Mouse (Mus musculus): ENCODE measurements around the gene Ptprn. TPM values are rescaled to one million over a fixed set of nuclear protein-coding genes. Genes with fewer than 3 reads are reported as not detected.
"Not testable (repeated sequence)": the region's sequence is repeated elsewhere in the genome, so short reads cannot be mapped to it uniquely, and the experiment has no call there.

Gene Ptprn
- total RNA-seq, 2 experiments from 2014 or later: not detected

DNA sequence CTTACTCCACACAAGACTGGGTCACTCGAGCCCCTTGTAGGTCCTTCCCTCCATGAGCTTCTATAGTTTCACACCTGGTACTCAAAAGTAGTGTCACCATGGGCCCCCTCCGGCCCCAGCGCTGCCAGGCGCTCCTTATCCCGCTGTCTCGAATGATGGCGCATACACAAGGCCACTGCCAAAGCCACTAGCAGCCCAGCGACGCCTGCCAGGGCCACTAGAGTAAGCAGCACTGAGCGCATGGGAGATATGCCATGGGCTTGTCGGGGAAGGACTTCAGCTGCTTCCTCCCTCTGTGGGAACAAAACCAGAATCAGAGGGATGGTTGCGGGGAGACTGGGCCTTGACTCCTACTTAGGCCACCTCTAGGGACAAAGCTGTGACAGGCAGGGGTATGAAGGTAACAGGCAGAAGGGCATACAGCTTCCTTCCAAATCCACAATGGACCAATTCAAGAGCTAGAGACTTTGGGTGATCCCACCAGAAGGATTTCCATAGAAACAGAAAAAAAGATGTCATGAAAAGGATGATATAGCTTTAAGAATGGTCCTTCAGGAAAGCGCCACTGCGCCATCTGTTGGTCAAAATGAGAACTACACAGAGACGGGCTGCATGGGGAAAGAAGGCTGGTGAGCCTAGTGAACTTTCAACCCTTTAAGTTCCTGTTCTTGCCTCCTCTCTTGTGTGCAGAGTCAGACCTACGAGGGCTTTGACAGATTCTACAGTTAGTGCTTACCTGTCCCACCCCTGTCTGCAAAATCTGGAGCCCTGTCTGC, 10.3 kb downstream of the Ptprn start:
- peak; percentile 68 for ATAC-seq (ENCODE audit: poor library complexity, severe bottlenecking)

DNA sequence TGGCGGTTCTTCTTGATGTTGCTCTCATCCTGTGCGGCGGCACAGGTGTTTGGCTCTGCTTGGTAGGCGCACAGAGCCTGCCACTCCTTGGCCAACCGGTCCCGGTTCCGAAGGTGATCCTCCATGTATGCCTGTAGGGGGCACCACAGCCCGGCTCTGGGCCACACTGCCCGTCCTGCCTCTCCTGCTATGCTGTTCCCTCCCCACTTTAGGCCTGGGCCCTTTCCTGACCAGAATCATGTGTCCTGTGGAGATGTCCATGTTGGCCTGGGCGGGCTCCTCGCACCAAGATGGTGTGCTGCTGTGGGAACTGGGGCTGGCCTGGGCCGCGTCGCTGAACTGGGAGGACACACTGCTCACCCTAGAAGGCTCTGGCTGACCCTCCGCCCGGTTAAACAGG, 11.3 kb downstream of the Ptprn start:
- no peak for ATAC-seq (ENCODE audit: poor library complexity, severe bottlenecking)

- ATAC-seq (ENCODE audit: poor library complexity, severe bottlenecking): no peak
Observed at GRCm38 (mm10) chr1:75252308-75252707, 12.0 kb downstream of the Ptprn start.

DNA sequence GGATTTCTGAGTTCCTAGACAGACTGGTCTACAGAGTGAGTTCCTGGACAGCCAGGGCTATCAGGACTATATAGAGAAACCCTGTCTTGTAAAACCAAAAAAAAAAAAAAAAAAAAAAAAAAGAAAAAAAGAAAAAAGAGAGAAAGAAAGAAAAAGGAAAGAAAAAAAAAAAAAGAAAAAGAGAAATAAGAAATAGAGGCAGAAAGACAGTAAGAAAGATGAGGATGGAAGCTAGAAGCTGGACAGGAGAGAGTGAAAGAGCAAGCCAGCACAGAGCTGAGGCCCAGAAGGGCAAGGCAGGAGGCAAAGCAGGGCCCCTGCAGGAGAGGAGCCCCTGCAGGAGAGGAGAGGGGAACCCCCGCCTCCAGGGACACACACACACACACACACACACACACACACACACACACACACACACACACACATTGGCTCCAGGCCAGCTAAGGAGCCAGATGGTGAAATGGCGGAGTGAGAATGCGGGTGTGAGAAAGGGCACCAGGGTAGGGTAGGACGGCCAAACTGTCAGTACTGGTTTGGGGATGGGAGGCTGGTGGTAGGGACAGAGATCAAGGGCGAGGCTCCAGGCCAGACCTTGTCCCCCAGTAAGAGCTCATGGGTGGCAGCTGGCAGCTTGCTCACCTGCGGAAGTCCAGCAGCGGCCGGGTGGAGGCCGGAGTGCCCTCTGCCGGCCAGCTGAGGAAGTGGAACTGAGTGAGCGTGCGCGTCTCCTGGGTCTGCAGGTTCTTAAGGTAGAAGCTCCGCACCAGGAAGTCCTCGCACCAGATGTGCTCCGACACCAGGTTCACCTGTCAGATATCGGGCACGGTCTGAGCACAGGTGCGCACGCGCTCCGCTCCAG, 13.0 kb downstream of the Ptprn start:
- ATAC-seq (ENCODE audit: poor library complexity, severe bottlenecking): peak; percentile 96

DNA sequence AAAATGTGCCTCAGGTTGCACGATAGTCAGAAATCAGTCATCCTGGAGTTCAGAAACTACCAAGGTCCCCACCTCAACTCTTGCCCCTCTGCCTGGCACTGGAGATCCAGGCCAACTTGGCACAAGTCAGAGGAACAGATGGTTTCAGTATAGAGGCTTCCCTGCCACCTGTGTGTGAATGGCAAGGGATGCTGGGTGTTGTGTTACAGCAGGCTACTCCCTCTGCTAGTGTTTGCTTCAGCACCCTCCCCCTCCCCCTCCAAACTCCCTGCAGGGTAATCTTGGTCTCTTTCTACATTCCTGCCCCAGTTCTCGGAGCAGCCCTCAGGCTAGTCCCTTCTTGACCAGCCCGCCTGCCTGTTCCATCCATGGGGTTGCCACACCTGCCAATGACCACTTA, 13.8 kb downstream of the Ptprn start:
- no peak for ATAC-seq (ENCODE audit: poor library complexity, severe bottlenecking)

DNA sequence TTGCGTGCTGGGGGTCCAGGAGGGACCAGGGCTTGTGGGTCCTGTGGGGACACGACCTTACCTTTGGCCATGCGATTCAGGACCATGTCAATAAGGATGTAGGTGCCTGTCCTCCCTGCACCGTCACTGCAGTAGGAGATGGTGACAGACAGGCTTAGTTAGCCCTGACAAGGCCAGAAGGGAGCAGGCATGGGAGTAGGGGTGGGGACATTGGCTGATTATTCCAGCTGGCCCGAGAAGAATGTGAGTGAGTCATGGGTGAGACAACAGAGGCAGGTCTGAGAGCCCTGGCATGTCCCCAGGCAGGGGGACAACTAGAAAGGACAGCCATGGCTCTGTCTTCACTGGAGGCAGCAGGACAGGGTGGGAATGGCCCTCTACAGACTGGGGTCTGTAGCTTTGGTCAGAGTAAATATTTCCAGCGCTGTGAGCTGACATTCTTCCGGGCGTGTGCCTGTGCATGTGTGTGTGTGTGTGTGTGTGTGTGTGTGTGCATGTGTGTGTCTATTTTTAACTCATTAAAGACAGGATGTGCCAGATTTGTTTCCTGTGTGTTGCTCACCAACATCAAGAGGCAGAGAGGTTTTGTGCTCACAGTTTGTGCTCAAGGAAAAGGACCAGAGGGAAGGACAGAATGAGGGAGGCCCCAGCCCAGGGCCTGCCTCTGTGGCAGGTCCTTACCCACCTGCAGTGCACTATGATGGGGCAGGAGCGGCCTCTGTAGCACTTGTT, 16.1 kb downstream of the Ptprn start:
- ATAC-seq (ENCODE audit: poor library complexity, severe bottlenecking): no peak

GRCm38 (mm10) chr1:75247071-75247930, 17.0 kb downstream of the Ptprn start:
- ATAC-seq (ENCODE audit: poor library complexity, severe bottlenecking): no peak

GRCm38 (mm10) chr1:75244836-75245235, 19.5 kb downstream of the Ptprn start:
- peak; percentile 88 for ATAC-seq (ENCODE audit: poor library complexity, severe bottlenecking)

GRCm38 (mm10) chr1:75244175-75244826, 20.0 kb downstream of the Ptprn start:
- no peak for ATAC-seq (ENCODE audit: poor library complexity, severe bottlenecking)

DNA sequence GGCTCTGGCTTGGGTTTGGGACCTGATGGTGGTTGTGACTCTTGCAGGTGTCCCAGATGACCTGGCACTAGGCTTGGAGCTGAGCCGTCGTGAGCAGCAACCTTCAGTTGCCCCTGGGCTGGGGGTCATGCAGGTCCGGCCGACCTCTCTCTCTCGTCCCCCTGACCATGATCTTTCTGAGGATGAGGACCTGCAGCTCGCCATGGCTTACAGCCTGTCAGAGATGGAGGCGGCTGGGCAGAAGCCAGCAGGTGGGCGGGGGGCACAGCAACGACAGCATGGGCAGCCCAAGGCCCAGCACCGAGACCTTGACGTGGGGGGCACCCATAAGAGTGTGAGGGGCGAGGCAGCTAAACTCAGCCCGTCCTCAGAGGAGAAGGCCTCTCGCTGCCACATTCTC, 20.9 kb downstream of the Ptprn start:
- ATAC-seq (ENCODE audit: poor library complexity, severe bottlenecking): no peak

- ATAC-seq (ENCODE audit: poor library complexity, severe bottlenecking): no peak
Observed at GRCm38 (mm10) chr1:75239591-75239990, 24.7 kb downstream of the Ptprn start.

DNA sequence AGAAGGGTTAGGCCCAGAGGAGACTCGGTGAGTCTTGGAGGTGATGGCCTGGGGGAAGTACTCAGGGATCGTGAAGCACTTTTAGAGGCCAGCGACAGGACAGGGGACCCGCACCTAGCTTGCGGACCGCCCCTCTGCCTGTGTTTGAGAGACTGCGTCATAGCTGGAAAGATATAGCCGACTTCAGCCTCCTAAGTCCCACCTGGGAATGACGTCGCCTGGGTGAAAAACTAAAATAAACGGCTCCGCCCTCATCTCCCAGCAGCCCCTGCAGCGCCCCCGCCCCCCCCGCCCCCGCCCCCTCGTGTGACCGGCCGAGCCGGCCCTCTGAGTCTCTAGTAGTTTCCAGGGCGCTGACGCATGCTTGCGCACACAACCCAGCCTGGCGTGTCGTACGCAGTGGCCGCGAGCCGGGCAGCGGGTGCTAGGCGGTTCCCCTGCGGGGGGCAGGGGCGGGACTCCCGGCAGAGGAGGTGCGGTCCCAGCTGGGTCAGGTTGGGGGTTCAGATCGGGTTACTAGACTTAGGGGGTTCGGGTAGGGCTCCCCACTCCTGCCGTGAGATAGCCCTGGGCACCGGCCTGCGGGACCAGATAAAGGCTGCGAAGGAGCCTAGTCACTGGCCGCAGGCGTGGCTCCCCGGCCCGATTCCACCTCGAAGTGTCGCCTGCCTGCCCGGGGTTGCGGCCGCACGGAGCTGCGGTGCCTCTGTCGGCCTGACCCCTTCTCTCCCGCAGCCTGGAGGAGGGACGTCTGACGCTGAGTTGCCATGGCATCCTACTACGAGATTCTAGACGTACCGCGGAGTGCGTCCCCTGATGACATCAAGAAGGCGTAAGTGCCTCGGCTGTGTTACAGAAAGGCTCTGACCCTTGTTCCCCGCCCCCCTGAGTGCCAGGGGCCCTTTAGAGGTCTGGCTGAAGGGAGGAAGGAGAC, 27.9 kb downstream of the Ptprn start, which contains the start of gene Dnajb2:
Gene Dnajb2 (plus strand): TSS at position 290 of the 934 bp plus-strand sequence.
- peak; percentile 85 for ATAC-seq (ENCODE audit: poor library complexity, severe bottlenecking)

DNA sequence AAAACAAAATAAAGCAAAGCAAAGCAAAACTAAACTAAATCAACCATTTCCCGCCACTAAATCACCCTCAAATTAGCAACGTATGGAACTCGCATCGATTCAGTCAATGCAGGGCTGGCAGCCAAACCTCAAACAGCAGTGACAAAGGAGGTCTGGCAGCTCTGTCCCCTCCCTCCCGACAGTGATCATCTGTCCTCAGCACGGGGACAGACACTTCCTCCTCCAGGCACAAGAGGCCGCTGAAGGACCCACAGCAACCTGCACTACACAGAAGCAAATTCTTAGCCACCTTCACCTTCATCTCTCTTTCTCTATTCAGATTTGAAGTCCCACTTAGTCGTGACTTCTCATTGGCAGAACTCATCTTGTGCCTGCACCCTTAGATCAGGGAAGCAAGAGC, 29.7 kb downstream of the Ptprn start:
- peak; percentile 70 for ATAC-seq (ENCODE audit: poor library complexity, severe bottlenecking)

- not testable (repeated sequence) for ATAC-seq (ENCODE audit: poor library complexity, severe bottlenecking)
Observed at GRCm38 (mm10) chr1:75232489-75232888, 31.8 kb downstream of the Ptprn start.

DNA sequence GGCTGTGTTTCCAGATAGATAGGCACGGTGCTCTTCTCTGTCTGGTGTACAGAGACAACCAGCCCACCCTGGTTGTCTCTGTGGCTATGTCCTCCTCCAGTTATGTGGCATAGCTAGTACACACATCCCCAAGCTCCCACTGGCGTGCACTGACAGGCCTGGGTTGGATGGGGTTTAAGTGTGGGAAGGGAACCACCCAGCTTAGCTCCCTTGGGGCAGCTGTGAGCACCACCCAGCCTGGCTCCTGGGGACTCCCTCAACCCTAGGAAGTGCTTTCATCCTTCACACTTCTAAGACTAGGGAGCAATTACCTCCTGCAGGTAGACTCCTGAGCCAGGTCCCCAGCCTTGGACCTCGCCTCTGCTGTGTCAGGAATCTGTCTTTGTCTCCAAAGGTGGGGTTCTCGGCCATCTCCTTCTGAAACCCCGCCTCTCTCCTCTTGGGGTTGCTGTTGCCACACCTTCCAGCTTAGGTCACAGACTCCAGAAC, 32.6 kb downstream of the Ptprn start, which contains the start of gene A630095N17Rik:
Gene A630095N17Rik (minus strand): TSS at position 439 of the 489 bp plus-strand sequence.
- no peak for ATAC-seq (ENCODE audit: poor library complexity, severe bottlenecking)

DNA sequence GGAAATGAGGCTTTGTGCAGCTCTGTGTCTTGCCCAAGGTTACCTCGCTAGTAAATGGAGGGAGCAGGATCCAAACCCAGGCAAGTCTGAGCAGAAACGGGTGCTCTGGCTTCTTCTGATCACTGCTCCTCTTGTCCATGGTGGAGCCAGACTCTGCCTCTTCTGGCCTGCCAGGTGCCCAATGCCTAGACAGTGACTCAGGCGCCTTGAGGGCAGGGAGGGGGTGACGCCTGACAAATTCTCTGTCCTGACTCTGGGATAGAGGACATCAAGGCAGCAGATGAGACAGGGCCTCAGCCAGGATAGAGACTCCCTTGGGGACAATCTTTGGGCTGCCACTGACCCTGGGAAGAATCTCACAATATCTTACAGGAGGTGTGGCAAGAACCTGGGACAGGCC, 33.1 kb downstream of the Ptprn start:
- ATAC-seq (ENCODE audit: poor library complexity, severe bottlenecking): no peak

- ATAC-seq (ENCODE audit: poor library complexity, severe bottlenecking): peak; percentile 59
Observed at GRCm38 (mm10) chr1:75230335-75230994, 33.8 kb downstream of the Ptprn start.

DNA sequence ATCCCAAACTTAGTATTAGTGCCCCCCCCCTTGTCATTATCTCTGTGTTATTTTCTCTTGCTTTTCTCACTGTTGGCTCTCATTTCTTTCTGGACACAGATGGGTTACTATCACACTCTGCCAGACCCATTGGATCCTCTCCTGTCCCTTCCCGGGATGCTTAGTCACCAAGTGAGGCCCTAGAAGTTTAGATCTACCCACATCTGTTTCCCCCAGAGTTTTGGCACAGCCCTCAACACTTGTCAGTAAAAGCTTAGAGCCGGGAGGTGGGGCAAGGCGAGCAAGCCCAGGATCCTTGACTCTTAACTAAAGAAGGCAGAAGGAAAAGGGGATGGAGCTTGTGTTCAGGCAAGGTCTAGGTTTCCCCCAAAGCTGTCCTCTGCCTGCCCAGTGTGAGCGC, 35.1 kb downstream of the Ptprn start:
- no peak for ATAC-seq (ENCODE audit: poor library complexity, severe bottlenecking)

All from megakaryocyte, adult 5-6 weeks (primary cell).